Comparison of ENCODE assay signal across 29 mouse cellular contexts in the genomic region with DNA sequence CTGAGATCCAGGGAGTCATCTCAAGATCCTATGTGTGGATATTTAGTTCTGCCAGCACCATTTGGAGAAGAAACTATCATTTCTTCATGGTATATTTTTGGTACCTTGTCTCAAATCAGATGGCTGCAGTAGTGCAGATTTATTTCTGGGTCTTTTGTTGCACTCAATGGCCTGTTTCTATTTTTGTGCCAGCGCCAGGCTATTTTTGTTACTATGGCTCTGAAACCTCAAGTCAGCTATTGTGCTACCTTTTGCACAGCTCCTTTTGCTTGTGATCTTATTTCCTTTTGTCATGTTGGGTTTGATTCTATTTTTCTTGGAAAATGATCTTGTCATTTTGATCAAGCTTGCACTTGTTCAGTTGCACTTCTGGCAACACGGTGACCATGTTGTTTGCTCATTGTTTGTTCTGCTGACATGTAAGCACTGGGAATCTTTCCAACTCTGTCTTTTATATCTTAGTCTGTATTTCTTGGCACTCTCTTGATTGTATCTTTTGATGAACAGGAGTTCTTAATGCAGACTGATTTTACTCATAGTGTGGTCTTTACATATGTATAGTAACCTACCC.
DNase-seq lines count a peak whose midpoint lies in the region; ATAC-seq and TF ChIP-seq lines count a peak whose summit lies in the region.
"Had no signal": no experiment of that assay in that cellular context is flagged by ENCODE, and none has a peak within 500 bp of the region (broad histone marks: within the 10 kb centered on the region; RNA-seq: fewer than 3 reads in every experiment).

No protein-coding gene starts in this region.

- 52% methylated on average over 2 of the region's 2 CpGs for WGBS in forebrain, embryonic 14.5 days
- WGBS in forebrain, embryonic 13.5 days, result 64% methylated on average over 2 of the region's 2 CpGs
- WGBS in heart, embryonic 12.5 days, result 65% methylated on average over 2 of the region's 2 CpGs
- WGBS in intestine, postnatal 0 days, result 86% methylated on average over 2 of the region's 2 CpGs

- no peak overlapping the region for H3K9ac ChIP-seq in forebrain, embryonic 14.5 days (ENCODE audit: low read length)
- H3K9ac ChIP-seq in forebrain, embryonic 13.5 days, result no peak overlapping the region
- no peak overlapping the region for H3K9ac ChIP-seq in heart, embryonic 12.5 days
- no peak overlapping the region for H3K9ac ChIP-seq in intestine, postnatal 0 days (ENCODE audit: low read depth, low read length)
- H3K9ac ChIP-seq: embryonic facial prominence, embryonic 12.5 days; forebrain, embryonic 12.5 days; intestine, embryonic 15.5 days; kidney, embryonic 15.5 days; liver, embryonic 13.5 days; lung, embryonic 14.5 days; neural tube, embryonic 12.5 days had no signal

- no peaks in the 10 kb centered on the region for H3K27me3 ChIP-seq in forebrain, embryonic 14.5 days (replicated peaks; ENCODE audit: control insufficient read depth, insufficient read depth, low read length)
- no peaks in the 10 kb centered on the region for H3K27me3 ChIP-seq in forebrain, embryonic 13.5 days
- no peaks in the 10 kb centered on the region for H3K27me3 ChIP-seq in heart, embryonic 12.5 days (replicated peaks)
- H3K27me3 ChIP-seq in intestine, postnatal 0 days (replicated peaks; ENCODE audit: control insufficient read depth, insufficient read depth, low read length), result no peaks in the 10 kb centered on the region
- H3K27me3 ChIP-seq: embryonic facial prominence, embryonic 12.5 days; forebrain, embryonic 12.5 days; intestine, embryonic 15.5 days; kidney, embryonic 15.5 days; liver, embryonic 13.5 days; megakaryocyte, embryonic 14.5 days; neural tube, embryonic 12.5 days had no signal

- no peak for TF ChIP-seq CTCF in intestine, postnatal 0 days (IDR thresholded peaks at IDR 0.05; ENCODE audit: low read depth)

- no peak overlapping the region for H3K4me2 ChIP-seq in forebrain, embryonic 14.5 days (ENCODE audit: low read length)
- no peak overlapping the region for H3K4me2 ChIP-seq in forebrain, embryonic 13.5 days
- H3K4me2 ChIP-seq in heart, embryonic 12.5 days, result no peak overlapping the region
- H3K4me2 ChIP-seq in intestine, postnatal 0 days (replicated peaks; ENCODE audit: low read depth), result no peak overlapping the region
- H3K4me2 ChIP-seq: embryonic facial prominence, embryonic 12.5 days; forebrain, embryonic 12.5 days; intestine, embryonic 15.5 days; kidney, embryonic 15.5 days; liver, embryonic 13.5 days; lung, embryonic 14.5 days; neural tube, embryonic 12.5 days had no signal

- no peak for ATAC-seq in forebrain, embryonic 14.5 days
- ATAC-seq in forebrain, embryonic 13.5 days, result no peak
- ATAC-seq in heart, embryonic 12.5 days (ENCODE audit: insufficient number of reproducible peaks, low FRiP score), result no peak
- ATAC-seq in intestine, postnatal 0 days, result no peak
- ATAC-seq: hindbrain, embryonic 16.5 days; intestine, embryonic 15.5 days had no signal

- H3K27ac ChIP-seq in forebrain, embryonic 14.5 days (ENCODE audit: low read depth, low read length), result no peak overlapping the region
- H3K27ac ChIP-seq in forebrain, embryonic 13.5 days, result no peak overlapping the region
- H3K27ac ChIP-seq in heart, embryonic 12.5 days (ENCODE audit: poor library complexity, severe bottlenecking), result peak overlapping the region; percentile 51
- H3K27ac ChIP-seq in intestine, postnatal 0 days (ENCODE audit: low read depth, low read length), result no peak overlapping the region
- H3K27ac ChIP-seq: embryonic facial prominence, embryonic 12.5 days; forebrain, embryonic 12.5 days; hindbrain, embryonic 10.5 days; intestine, embryonic 15.5 days; kidney, embryonic 15.5 days; liver, embryonic 13.5 days; neural tube, embryonic 12.5 days had no signal

- no peaks in the 10 kb centered on the region for H3K9me3 ChIP-seq in forebrain, embryonic 14.5 days (replicated peaks; ENCODE audit: control insufficient read depth, low read length)
- no peaks in the 10 kb centered on the region for H3K9me3 ChIP-seq in forebrain, embryonic 13.5 days (replicated peaks)
- H3K9me3 ChIP-seq in heart, embryonic 12.5 days (replicated peaks), result no peaks in the 10 kb centered on the region
- H3K9me3 ChIP-seq in intestine, postnatal 0 days (ENCODE audit: control insufficient read depth), result no peaks in the 10 kb centered on the region
- H3K9me3 ChIP-seq: embryonic facial prominence, embryonic 12.5 days; forebrain, embryonic 12.5 days; hindbrain, embryonic 10.5 days; intestine, embryonic 15.5 days; kidney, embryonic 15.5 days; liver, embryonic 13.5 days; megakaryocyte, embryonic 14.5 days; neural tube, embryonic 12.5 days had no signal

- no peak overlapping the region for H3K4me3 ChIP-seq in forebrain, embryonic 14.5 days (ENCODE audit: low read depth, low read length)
- no peak overlapping the region for H3K4me3 ChIP-seq in forebrain, embryonic 13.5 days
- no peak overlapping the region for H3K4me3 ChIP-seq in heart, embryonic 12.5 days
- no peak overlapping the region for H3K4me3 ChIP-seq in intestine, postnatal 0 days (ENCODE audit: low read depth, low read length)
- H3K4me3 ChIP-seq: embryonic facial prominence, embryonic 12.5 days; erythroblast, embryonic 14.5 days; forebrain, embryonic 12.5 days; hindbrain, embryonic 10.5 days; intestine, embryonic 15.5 days; kidney, embryonic 15.5 days; liver, embryonic 13.5 days; megakaryocyte, embryonic 14.5 days; neural tube, embryonic 12.5 days had no signal

- intact Hi-C loops in heart, postnatal 10 days (cut with DNase I), result no loop called here

- no peaks in the 10 kb centered on the region for H3K36me3 ChIP-seq in forebrain, embryonic 14.5 days (ENCODE audit: control insufficient read depth, insufficient read depth, low read length)
- H3K36me3 ChIP-seq in forebrain, embryonic 13.5 days (ENCODE audit: poor library complexity, severe bottlenecking), result no peaks in the 10 kb centered on the region
- no peaks in the 10 kb centered on the region for H3K36me3 ChIP-seq in heart, embryonic 12.5 days
- H3K36me3 ChIP-seq in intestine, postnatal 0 days (ENCODE audit: control insufficient read depth, insufficient read depth), result no peaks in the 10 kb centered on the region
- H3K36me3 ChIP-seq: embryonic facial prominence, embryonic 12.5 days; forebrain, embryonic 12.5 days; hindbrain, embryonic 10.5 days; intestine, embryonic 15.5 days; kidney, embryonic 15.5 days; liver, embryonic 13.5 days; neural tube, embryonic 12.5 days had no signal

- no peaks in the 10 kb centered on the region for H3K4me1 ChIP-seq in forebrain, embryonic 14.5 days (ENCODE audit: control insufficient read depth, insufficient read depth, low read length)
- no peaks in the 10 kb centered on the region for H3K4me1 ChIP-seq in forebrain, embryonic 13.5 days
- H3K4me1 ChIP-seq in heart, embryonic 12.5 days (replicated peaks), result no peaks in the 10 kb centered on the region
- no peaks in the 10 kb centered on the region for H3K4me1 ChIP-seq in intestine, postnatal 0 days (replicated peaks; ENCODE audit: control insufficient read depth, insufficient read depth, low read length)
- H3K4me1 ChIP-seq: embryonic facial prominence, embryonic 12.5 days; forebrain, embryonic 12.5 days; hindbrain, embryonic 10.5 days; intestine, embryonic 15.5 days; kidney, embryonic 15.5 days; liver, embryonic 13.5 days; megakaryocyte, embryonic 14.5 days; neural tube, embryonic 12.5 days had no signal

- peak; percentile 14 for DNase-seq in forebrain, embryonic 14.5 days (ENCODE audit: low spot score)
- DNase-seq in brain, adult 2 months (ENCODE audit: low read depth, low spot score), result peak; percentile 35
- peak; percentile 45 for DNase-seq in heart, postnatal 10 days
- no peak for DNase-seq in embryo, embryonic 9.5 days (ENCODE audit: extremely low spot score)
- no peak for DNase-seq in right cerebral cortex, postnatal 25 days
- DNase-seq: adrenal gland, postnatal 14 days; cerebellum, adult 11-12 months; gastrocnemius, postnatal 25 days; kidney, postnatal 36 days; liver, embryonic 13.5 days; lung, embryonic 14.5 days; lung, postnatal 36 days; midbrain, embryonic 14.5 days; retina, postnatal 1 day; right cerebral cortex, postnatal 4 days; thymus, adult 2 months; thymus, postnatal 4 days had no signal

Comparison
In these comparisons a context has a peak if more than half of its experiments do, and no peak if none do; other contexts are left out.
1. DNase-seq: peak in forebrain, embryonic 14.5 days (single experiment), brain, adult 2 months (single experiment) and heart, postnatal 10 days (2 of 2); none in embryo, embryonic 9.5 days (single experiment) and right cerebral cortex, postnatal 25 days (single experiment).